31 mouse cellular contexts compared by ENCODE assay signal in genomic region chr13:45625740-45626139, GRCm38 (mm10).
DNase-seq lines count a peak whose midpoint lies in the region; ATAC-seq and TF ChIP-seq lines count a peak whose summit lies in the region.
"Had no signal": no experiment of that assay in that cellular context is flagged by ENCODE, and none has a peak within 500 bp of the region (broad histone marks: within the 10 kb centered on the region; RNA-seq: fewer than 3 reads in every experiment).

No protein-coding gene starts in this region.

- H3K27me3 ChIP-seq in lung, postnatal 0 days (replicated peaks; ENCODE audit: insufficient read depth, low read length), result no peaks in the 10 kb centered on the region
- H3K27me3 ChIP-seq: CH12.LX; embryonic facial prominence, embryonic 13.5 days; forebrain, embryonic 13.5 days; heart, embryonic 13.5 days; Patski had no signal

- peak; percentile 8 for DNase-seq in adrenal gland, adult 8-10 months
- no peak for DNase-seq in adrenal gland, postnatal 4 days (ENCODE audit: low spot score in 2 of 2)
- DNase-seq in lung, postnatal 0 days (ENCODE audit: low spot score), result peak; percentile 47
- DNase-seq in lung, postnatal 4 days, result no peak
- DNase-seq in cerebellum, adult 11-12 months, result no peak
- DNase-seq: B cell, adult 2 months; cerebellum, adult 2 months; cerebellum, adult 9-11 months; cerebellum, postnatal 36 days; embryo, embryonic 11 days; gastrocnemius, postnatal 10 days; gastrocnemius, postnatal 36 days; heart, adult 2 months; heart, postnatal 14 days; heart, postnatal 4 days; kidney, adult 18-20 months had no signal

- TF ChIP-seq EP300 in lung, postnatal 0 days (IDR thresholded peaks at IDR 0.05), result no peak

- no peak overlapping the region for H3K9ac ChIP-seq in lung, postnatal 0 days (replicated peaks; ENCODE audit: low read depth)
- H3K9ac ChIP-seq: embryonic facial prominence, embryonic 13.5 days; forebrain, embryonic 13.5 days; heart, embryonic 13.5 days; hindbrain, embryonic 14.5 days had no signal

- no peak for TF ChIP-seq CTCF in lung, postnatal 0 days (IDR thresholded peaks at IDR 0.05)

- peaks cover 5% of the 10 kb centered on the region; the same call in 1 of the 2 replicates for H3K4me1 ChIP-seq in lung, postnatal 0 days (ENCODE audit: insufficient read depth, low read depth, low read length)

- no peaks in the 10 kb centered on the region for H3K9me3 ChIP-seq in lung, postnatal 0 days (ENCODE audit: low read length)
- H3K9me3 ChIP-seq: embryonic facial prominence, embryonic 10.5 days; embryonic facial prominence, embryonic 13.5 days; forebrain, embryonic 10.5 days; forebrain, embryonic 13.5 days; heart, embryonic 10.5 days had no signal

- H3K27ac ChIP-seq in lung, postnatal 0 days (ENCODE audit: low read length), result no peak overlapping the region
- H3K27ac ChIP-seq: embryonic facial prominence, embryonic 10.5 days; embryonic facial prominence, embryonic 13.5 days; forebrain, embryonic 10.5 days; forebrain, embryonic 13.5 days; heart, adult 2 months; heart, embryonic 10.5 days; hindbrain, embryonic 14.5 days; hindbrain, postnatal 0 days had no signal

- no peaks in the 10 kb centered on the region for H3K36me3 ChIP-seq in lung, postnatal 0 days (ENCODE audit: insufficient read depth, low read length)
- H3K36me3 ChIP-seq: embryonic facial prominence, embryonic 10.5 days; embryonic facial prominence, embryonic 13.5 days; forebrain, embryonic 10.5 days; heart, embryonic 10.5 days; heart, embryonic 13.5 days had no signal

- H3K4me2 ChIP-seq in lung, postnatal 0 days (replicated peaks; ENCODE audit: low read depth, low read length), result no peak overlapping the region
- H3K4me2 ChIP-seq: embryonic facial prominence, embryonic 13.5 days; forebrain, embryonic 13.5 days; heart, embryonic 13.5 days; hindbrain, embryonic 14.5 days had no signal

- 81% methylated on average over 5 of the region's 5 CpGs for WGBS in lung, postnatal 0 days

- H3K4me3 ChIP-seq in lung, postnatal 0 days (ENCODE audit: low read depth, low read length), result no peak overlapping the region
- H3K4me3 ChIP-seq: embryonic facial prominence, embryonic 10.5 days; embryonic facial prominence, embryonic 13.5 days; erythroblast, embryonic 14.5 days; forebrain, embryonic 10.5 days; forebrain, embryonic 13.5 days; heart, adult 2 months; heart, embryonic 10.5 days; heart, embryonic 13.5 days had no signal

- ATAC-seq in lung, postnatal 0 days, result no peak
- ATAC-seq in granulocyte monocyte progenitor cell, adult 5-6 weeks (replicated peaks; ENCODE audit: poor library complexity, severe bottlenecking), result peak; percentile 63
- ATAC-seq: forebrain, embryonic 13.5 days; forebrain, embryonic 16.5 days; hindbrain, postnatal 0 days; inflammation-experienced regulatory T-cells, adult 6 months; intestine, embryonic 16.5 days; Patski had no signal

Comparison
In these comparisons a context has a peak if more than half of its experiments do, and no peak if none do; other contexts are left out.
1. DNase-seq: peak in adrenal gland, adult 8-10 months (single experiment) and lung, postnatal 0 days (single experiment); none in adrenal gland, postnatal 4 days (0 of 2), lung, postnatal 4 days (0 of 2) and cerebellum, adult 11-12 months (single experiment).